Mouse (Mus musculus) CH12.LX (cell line): Measurements from ENCODE around the gene Ric1. TPM values are rescaled to one million over a fixed set of nuclear protein-coding genes. Genes with fewer than 3 reads are reported as not detected.

Experiments
- DNase-seq: peaks from one replicate; pipeline ENCODE4 v3.0.0-alpha.2; 2013; ENCODE audit errors: extremely low read depth
- H3K27ac ChIP-seq: 2 replicates; pipeline ENCODE4 v1.5.1; 2012; ENCODE audit warnings: low read depth, mild to moderate bottlenecking, control low read depth, moderate library complexity; ENCODE audit not compliant: insufficient read depth
- H3K27me3 ChIP-seq: replicated peaks from 2 replicates; pipeline ENCODE3; 2012; ENCODE audit warnings: inconsistent platforms
- H3K36me3 ChIP-seq, 2 experiments: replicated peaks in 1 of 2; 2 replicates each; pipeline versions ENCODE3 to v1.6.1; 2012; ENCODE audit warnings: inconsistent platforms in 1 of 2, low read length in 1 of 2, mild to moderate bottlenecking in 1 of 2, mixed read lengths in 1 of 2, moderate library complexity in 1 of 2; ENCODE audit not compliant: control insufficient read depth in 1 of 2, insufficient read depth in 1 of 2
- H3K4me1 ChIP-seq, 2 experiments: 2 replicates each; pipeline ENCODE4 v1.6.1; 2012; ENCODE audit warnings: inconsistent platforms in 1 of 2, moderate library complexity in 1 of 2; ENCODE audit not compliant: insufficient read depth in 2 of 2, control insufficient read depth in 1 of 2
- H3K4me2 ChIP-seq: 2 replicates; pipeline ENCODE4 v1.6.1; 2012; ENCODE audit warnings: low read depth, mild to moderate bottlenecking, control low read depth; ENCODE audit not compliant: poor library complexity, insufficient read depth, severe bottlenecking
- H3K4me3 ChIP-seq, 3 experiments: fragments of 150-350 bp in 1 of 3; sonication (generic) in 1 of 3; replicated peaks in 1 of 3; 2 replicates each; pipeline versions ENCODE3 to v1.5.1; 2011 to 2012; ENCODE audit warnings: low read depth in 2 of 3, low read length in 2 of 3, mild to moderate bottlenecking in 2 of 3, moderate library complexity in 2 of 3, control low read depth in 1 of 3, improper control_type of control experiment in 1 of 3, inconsistent platforms in 1 of 3, mixed read lengths in 1 of 3; ENCODE audit not compliant: poor library complexity in 1 of 3
- H3K79me2 ChIP-seq: replicated peaks from 2 replicates; pipeline ENCODE4 v1.6.1; 2012; ENCODE audit warnings: mild to moderate bottlenecking, moderate library complexity; ENCODE audit not compliant: control insufficient read depth, poor library complexity, insufficient read depth, severe bottlenecking; ENCODE audit errors: extremely low read depth
- H3K9ac ChIP-seq: 2 replicates; pipeline ENCODE4 v1.6.1; 2012; ENCODE audit warnings: low read depth, mild to moderate bottlenecking, control low read depth, moderate library complexity; ENCODE audit not compliant: insufficient read depth
- H3K9me3 ChIP-seq: replicated peaks from 2 replicates; pipeline ENCODE3; 2012; ENCODE audit warnings: low read length, inconsistent platforms, mixed read lengths
- CTCF ChIP-seq, 2 experiments: IDR thresholded peaks in 1 of 2; conservative IDR thresholded peaks in 1 of 2; 2 replicates each; pipeline ENCODE4 v1.5.1; 2011 to 2012; ENCODE audit warnings: low read depth in 2 of 2, low read length in 2 of 2, improper control_type of control experiment in 1 of 2, inconsistent platforms in 1 of 2, mild to moderate bottlenecking in 1 of 2, moderate library complexity in 1 of 2
- ETS1 ChIP-seq: conservative IDR thresholded peaks from 2 replicates; pipeline ENCODE4 v1.6.1; 2012; ENCODE audit warnings: low read depth, mild to moderate bottlenecking, inconsistent platforms, low read length, improper control_type of control experiment, moderate library complexity
- GABPA ChIP-seq: IDR thresholded peaks from 2 replicates; pipeline ENCODE4 v1.6.1; 2012; ENCODE audit warnings: low read depth, low read length, improper control_type of control experiment, inconsistent platforms; ENCODE audit not compliant: insufficient replicate concordance
- MAZ ChIP-seq: IDR thresholded peaks from 2 replicates; pipeline ENCODE4 v1.6.1; 2012; ENCODE audit warnings: low read depth, mild to moderate bottlenecking, inconsistent platforms, low read length, improper control_type of control experiment, moderate library complexity
- SIN3A ChIP-seq: IDR thresholded peaks from 2 replicates; pipeline ENCODE4 v1.6.1; 2012; ENCODE audit warnings: low read length, improper control_type of control experiment, inconsistent platforms
- TBP ChIP-seq: conservative IDR thresholded peaks from 2 replicates; pipeline ENCODE4 v1.6.1; 2011; ENCODE audit warnings: low read depth, low read length, improper control_type of control experiment
- TCF12 ChIP-seq: IDR thresholded peaks from 2 replicates; pipeline ENCODE4 v1.6.1; 2014; ENCODE audit warnings: low read depth, mild to moderate bottlenecking, inconsistent platforms, low read length, improper control_type of control experiment
- UBTF ChIP-seq: IDR thresholded peaks from 2 replicates; pipeline ENCODE4 v1.6.1; 2012; ENCODE audit warnings: low read depth, mild to moderate bottlenecking, inconsistent platforms, low read length, improper control_type of control experiment, moderate library complexity
- USF2 ChIP-seq: conservative IDR thresholded peaks from 2 replicates; pipeline ENCODE4 v1.6.1; 2011; ENCODE audit warnings: low read depth, low read length, improper control_type of control experiment
- ZC3H11A ChIP-seq: IDR thresholded peaks from 2 replicates; pipeline ENCODE4 v1.6.1; 2012; ENCODE audit warnings: low read depth, mild to moderate bottlenecking, inconsistent platforms, low read length, improper control_type of control experiment
- ZKSCAN1 ChIP-seq: IDR thresholded peaks from 2 replicates; pipeline ENCODE4 v1.6.1; 2012; ENCODE audit warnings: low read depth, inconsistent platforms, low read length, improper control_type of control experiment, borderline replicate concordance
- ZMIZ1 ChIP-seq: IDR thresholded peaks from 2 replicates; pipeline ENCODE4 v1.6.1; 2012; ENCODE audit warnings: low read depth, mild to moderate bottlenecking, inconsistent platforms, low read length, improper control_type of control experiment
- ZNF384 ChIP-seq: IDR thresholded peaks from 2 replicates; pipeline ENCODE4 v1.6.1; 2012; ENCODE audit warnings: low read depth, low read length, improper control_type of control experiment, inconsistent platforms
- dilution Hi-C: fragments of 300-500 bp; cut with MboI; formaldehyde crosslinking; loops from 2 replicates; pipeline ENCODE4 v1.14.3; 2020; ENCODE audit warnings: low sequenced_read_pairs; ENCODE audit not compliant: extremely low pct_unique_long_range_greater_than_20kb, extremely low pct_ligation_motif_present
- in situ Hi-C: fragments of 300-500 bp; cut with MboI; formaldehyde crosslinking; loops from 3 replicates; pipeline ENCODE4 v1.14.3; 2019; ENCODE audit warnings: low sequenced_read_pairs, low pct_ligation_motif_present, low pct_unique_long_range_greater_than_20kb, mixed read lengths
- polyA plus RNA-seq: library from polyadenylated mRNA; unstranded; fragments of >175 nt; gene quantifications from 2 replicates; pipeline ENCODE4 v1.2.1, GENCODE M21; 2012; ENCODE audit warnings: low read depth; ENCODE audit not compliant: insufficient read length
- total RNA-seq, 2 experiments: library from RNA; depleted of rRNA; stranded (reverse); fragments of 300-350 nt in 1 of 2; fragments of >200 nt in 1 of 2; gene quantifications; 2 replicates each; pipeline ENCODE4 v1.2.3; 2012 to 2014

The Ric1 gene
- total and polyA plus RNA-seq, 3 experiments = 11.2 to 17.9 (median 16.3) TPM

- Histone ChIP-seq H3K27me3 (no peaks in the 10 kb centered on the region), H3K4me2 (peak overlapping the region; percentile 83; the same call in 1 of the 2 replicates), H3K27ac (peak overlapping the region; percentile 42), H3K79me2 (peaks cover 28% of the 10 kb centered on the region), H3K9me3 (no peaks in the 10 kb centered on the region), H3K9ac (peak overlapping the region; percentile 90), H3K4me3 (peak overlapping the region; percentile 77 to 91 (median 85)), H3K36me3 (peaks cover 0 to 8% of the 10 kb centered on the region in 2 experiments), H3K4me1 (peaks cover 11 to 57% of the 10 kb centered on the region in 2 experiments; a peak in 3 of 4 replicates)
- in situ Hi-C loops (loop anchor here (25.0 kb wide), 1 partner anchor 460 kb away; no protein-coding TSS in a partner anchor), dilution Hi-C loops (no loop called here)
- peak; percentile 23 for DNase-seq
- TF ChIP-seq UBTF = 0 out of 2 replicates have a peak, but pooled peaks have one; percentile 43
- TF ChIP-seq CTCF (conservative IDR thresholded peaks at IDR 0.05 in 1 of 2, IDR thresholded peaks at IDR 0.05 in 1 of 2; ENCODE audit: low read depth in 2 of 2, low read length in 2 of 2) = no peak
- peak; percentile 44; the same call in 1 of the 2 replicates for TF ChIP-seq MAZ
- no peak for TF ChIP-seq ZC3H11A
- no peak for TF ChIP-seq GABPA
- TF ChIP-seq TCF12 = 0 out of 2 replicates have a peak, but pooled peaks have one; percentile 15
- peak; percentile 40; the same call in 1 of the 2 replicates for TF ChIP-seq SIN3A
- TF ChIP-seq, all 38 proteins: peak for 4
These were observed 555 bp downstream of the Ric1 start for GRCm38 (mm10) chr19:29522445-29523229.

GRCm38 (mm10) chr19:29523230-29523582, 1.1 kb downstream of the Ric1 start:
- TF ChIP-seq SIN3A (0 out of 2 replicates have a peak, but pooled peaks have one; percentile 12), USF2 (no peak), ETS1 (no peak), ZNF384 (no peak)
- in situ Hi-C loops = loop anchor here (25.0 kb wide), 1 partner anchor 461 kb away; no protein-coding TSS in a partner anchor
- dilution Hi-C loops = no loop called here
- Histone ChIP-seq H3K27me3 (no peaks in the 10 kb centered on the region), H3K4me2 (peak overlapping the region; percentile 83), H3K9ac (peak overlapping the region; percentile 90), H3K4me3 (peak overlapping the region; percentile 77 to 91 (median 85)), H3K9me3 (no peaks in the 10 kb centered on the region), H3K4me1 (peaks cover 11 to 55% of the 10 kb centered on the region in 2 experiments; a peak in 3 of 4 replicates), H3K79me2 (peaks cover 30% of the 10 kb centered on the region), H3K27ac (no peak overlapping the region), H3K36me3 (peaks cover 0 to 6% of the 10 kb centered on the region in 2 experiments)
- DNase-seq = no peak

DNA sequence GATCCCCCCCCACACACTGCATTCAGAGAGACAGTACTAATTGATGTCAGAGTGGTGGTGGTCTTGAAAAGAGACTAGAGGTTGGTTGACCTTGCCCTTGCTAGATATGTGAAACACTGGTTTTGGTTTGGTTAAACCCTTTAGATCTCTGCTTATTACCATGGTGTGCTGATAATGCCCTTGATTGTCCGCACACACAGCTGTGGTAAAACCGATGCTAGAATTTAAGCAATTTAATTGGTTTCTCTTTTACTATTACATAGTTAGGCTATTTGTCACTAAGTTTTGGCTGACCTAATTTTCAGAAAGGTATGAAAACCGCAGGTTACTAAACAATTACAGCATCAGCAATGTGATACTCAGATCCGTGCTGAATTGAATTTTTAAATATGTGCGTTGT, 1.6 kb downstream of the Ric1 start:
- H3K4me2 ChIP-seq = peak overlapping the region; percentile 83
- H3K9ac ChIP-seq = peak overlapping the region; percentile 90
- peaks cover 0 to 5% of the 10 kb centered on the region in 2 experiments for H3K36me3 ChIP-seq
- TF ChIP-seq ZKSCAN1 = no peak
- TF ChIP-seq TBP = 0 out of 2 replicates have a peak, but pooled peaks have one; percentile 19
- no peak for TF ChIP-seq ZMIZ1
- no peak for TF ChIP-seq GABPA
- H3K4me3 ChIP-seq = peak overlapping the region; percentile 77 to 91 (median 85)
- peaks cover 2% of the 10 kb centered on the region for H3K9me3 ChIP-seq
- dilution Hi-C loops (no loop called here), in situ Hi-C loops (loop anchor here (25.0 kb wide), 1 partner anchor 461 kb away; no protein-coding TSS in a partner anchor)
- peaks cover 11 to 50% of the 10 kb centered on the region in 2 experiments; a peak in 3 of 4 replicates for H3K4me1 ChIP-seq
- H3K79me2 ChIP-seq = peaks cover 30% of the 10 kb centered on the region
- H3K27ac ChIP-seq = no peak overlapping the region
- H3K27me3 ChIP-seq = no peaks in the 10 kb centered on the region
- DNase-seq = no peak
